Mouse (Mus musculus) liver, embryonic 14.5 days (tissue): ENCODE measurements around the gene Olfr101. TPM values are rescaled to one million over a fixed set of nuclear protein-coding genes. Genes with fewer than 3 reads are reported as not detected.

Source experiments
- ATAC-seq: fragments of 200-750 bp; cut with Nextera tagmentation; 2 replicates; pipeline ENCODE4 v1.8.0; 2017; ENCODE audit warnings: moderate number of reproducible peaks, mild to moderate bottlenecking, moderate library complexity; ENCODE audit not compliant: insufficient read depth
- DNase-seq, 3 experiments: peaks; one replicate each; pipeline ENCODE4 v3.0.0-alpha.2; 2012 to 2013; ENCODE audit warnings: low read depth in 3 of 3, low spot score in 3 of 3
- H3K27ac ChIP-seq: fragments of 300-500 bp; sonication (generic); 2 replicates; pipeline ENCODE4 v1.5.1; 2014; ENCODE audit warnings: moderate library complexity, mild to moderate bottlenecking, control low read depth, inconsistent platforms
- H3K27me3 ChIP-seq: fragments of 300-500 bp; sonication (generic); 2 replicates; pipeline ENCODE4 v1.6.1; 2014; ENCODE audit warnings: mild to moderate bottlenecking, low read length, moderate library complexity; ENCODE audit not compliant: control insufficient read depth, insufficient read depth
- H3K36me3 ChIP-seq: fragments of 300-500 bp; sonication (generic); replicated peaks from 2 replicates; pipeline ENCODE4 v1.6.1; 2014; ENCODE audit warnings: low read depth; ENCODE audit not compliant: control insufficient read depth, insufficient read depth
- H3K4me1 ChIP-seq, 2 experiments: fragments of 200-500 bp in 1 of 2; fragments of 300-500 bp in 1 of 2; sonication (generic) in 1 of 2; replicated peaks; 2 replicates each; pipeline ENCODE4 v1.6.1; 2012 to 2014; ENCODE audit warnings: antibody characterized with exemption in 1 of 2, inconsistent platforms in 1 of 2, low read length in 1 of 2; ENCODE audit not compliant: control insufficient read depth in 2 of 2, insufficient read depth in 2 of 2
- H3K4me2 ChIP-seq: fragments of 300-500 bp; sonication (generic); 2 replicates; pipeline ENCODE4 v1.6.1; 2014; ENCODE audit warnings: low read depth, mild to moderate bottlenecking, control low read depth, moderate library complexity
- H3K4me3 ChIP-seq, 2 experiments: fragments of 200-500 bp in 1 of 2; fragments of 300-500 bp in 1 of 2; sonication (generic) in 1 of 2; 2 replicates each; pipeline ENCODE4 v1.5.1; 2012 to 2014; ENCODE audit warnings: low read depth in 2 of 2, low read length in 2 of 2, mild to moderate bottlenecking in 2 of 2, control low read depth in 1 of 2, inconsistent platforms in 1 of 2, moderate library complexity in 1 of 2; ENCODE audit not compliant: insufficient read depth in 1 of 2
- H3K9ac ChIP-seq: fragments of 300-500 bp; sonication (generic); replicated peaks from 2 replicates; pipeline ENCODE4 v1.6.1; 2014; ENCODE audit warnings: mild to moderate bottlenecking, control low read depth, moderate library complexity
- H3K9me3 ChIP-seq: fragments of 300-500 bp; sonication (generic); 2 replicates; pipeline ENCODE4 v1.6.1; 2016; ENCODE audit warnings: low read length, mixed read lengths; ENCODE audit not compliant: control insufficient read depth
- CTCF ChIP-seq: IDR thresholded peaks from 2 replicates; pipeline ENCODE4 v1.5.1; 2016; ENCODE audit warnings: antibody characterized with exemption, low read depth, control low read depth
- EP300 ChIP-seq: IDR thresholded peaks from 2 replicates; pipeline ENCODE4 v1.6.1; 2016; ENCODE audit warnings: antibody characterized with exemption, low read depth
- WGBS: fragments of 180-500 bp; shearing (Covaris S2); extraction: QIAGEN DNeasy Blood & Tissue Kit; methylation state at CpG from one replicate; pipeline ENCODE4 v1.1.7; 2014; ENCODE audit not compliant: insufficient replicate concordance; 5-methylcytosine and 5-hydroxymethylcytosine counted together
- polyA plus RNA-seq, 2 experiments: library from polyadenylated mRNA; depleted of rRNA in 1 of 2; stranded (reverse) in 1 of 2; unstranded in 1 of 2; fragments of >200 nt; fragmentation: Nextera tagmentation in 1 of 2; extraction: Ambion mirVana in 1 of 2; gene quantifications; 2 replicates each; pipeline versions ENCODE4 v1.2.1 to v1.2.3; 2012 to 2014

Olfr101 gene
- polyA plus RNA-seq (2012; rRNA removed) (not detected in 2 replicates), polyA plus RNA-seq (2014; fragmentation: Nextera tagmentation; extraction: Ambion mirVana) (not detected in 2 replicates)

- TF ChIP-seq CTCF = no peak
- no peak for TF ChIP-seq EP300
- H3K4me2 ChIP-seq = no peak within 1 kb of the TSS
- no peaks in the 10 kb centered on the region for H3K4me1 ChIP-seq
- DNase-seq = no peak
- no peaks in the 10 kb centered on the region for H3K9me3 ChIP-seq
- H3K27me3 ChIP-seq = no peaks in the 10 kb centered on the region
- H3K9ac ChIP-seq = no peak within 1 kb of the TSS
- H3K36me3 ChIP-seq = no peaks in the 10 kb centered on the region
- no peak within 1 kb of the TSS for H3K4me3 ChIP-seq
- H3K27ac ChIP-seq = no peak within 1 kb of the TSS
- WGBS = 46% methylated on average over 4 of the region's 4 CpGs
- ATAC-seq = no peak
Measured at GRCm38 (mm10) chr17:37304213-37304612, at the start of gene Olfr101. Gene Olfr101 (minus strand): TSS chr17:37304313.

GRCm38 (mm10) chr17:37339598-37339997 lies 35.5 kb upstream of the Olfr101 start, which contains the start of gene Olfr103:
Gene Olfr103 (minus strand): TSS chr17:37339698.
- Histone ChIP-seq H3K4me2 (no peak within 1 kb of the TSS), H3K27me3 (no peaks in the 10 kb centered on the region), H3K27ac (no peak within 1 kb of the TSS), H3K9ac (no peak within 1 kb of the TSS), H3K36me3 (no peaks in the 10 kb centered on the region), H3K4me1 (no peaks in the 10 kb centered on the region), H3K4me3 (no peak within 1 kb of the TSS), H3K9me3 (no peaks in the 10 kb centered on the region)
- 54% methylated on average over 2 of the region's 2 CpGs for WGBS
- ATAC-seq (no peak), DNase-seq (no peak)
- no peak for TF ChIP-seq CTCF
- no peak for TF ChIP-seq EP300

GRCm38 (mm10) chr17:37316954-37317353 lies 12.8 kb upstream of the Olfr101 start, which contains the start of gene Olfr102:
Gene Olfr102 (minus strand): TSS chr17:37317054.
- Histone ChIP-seq H3K27me3 (no peaks in the 10 kb centered on the region), H3K9me3 (no peaks in the 10 kb centered on the region), H3K27ac (no peak within 1 kb of the TSS), H3K36me3 (no peaks in the 10 kb centered on the region), H3K4me2 (no peak within 1 kb of the TSS), H3K9ac (no peak within 1 kb of the TSS), H3K4me1 (no peaks in the 10 kb centered on the region), H3K4me3 (no peak within 1 kb of the TSS)
- ATAC-seq (no peak), DNase-seq (no peak)
- no peak for TF ChIP-seq CTCF
- TF ChIP-seq EP300 = no peak

GRCm38 (mm10) chr17:37310146-37310699 lies 6.1 kb upstream of the Olfr101 start:
- Histone ChIP-seq H3K4me1 (no peaks in the 10 kb centered on the region), H3K9ac (no peak overlapping the region), H3K27ac (no peak overlapping the region), H3K27me3 (no peaks in the 10 kb centered on the region), H3K36me3 (no peaks in the 10 kb centered on the region), H3K4me2 (no peak overlapping the region), H3K4me3 (no peak overlapping the region), H3K9me3 (no peaks in the 10 kb centered on the region)
- 27% methylated on average over 2 of the region's 2 CpGs for WGBS
- DNase-seq (no peak), ATAC-seq (no peak)
- no peak for TF ChIP-seq CTCF
- TF ChIP-seq EP300 = no peak

- Histone ChIP-seq H3K9me3 (no peaks in the 10 kb centered on the region), H3K36me3 (no peaks in the 10 kb centered on the region), H3K27me3 (no peaks in the 10 kb centered on the region), H3K9ac (no peak overlapping the region), H3K4me2 (no peak overlapping the region), H3K4me3 (no peak overlapping the region), H3K4me1 (no peaks in the 10 kb centered on the region), H3K27ac (no peak overlapping the region)
- WGBS = 24% methylated on average over 4 of the region's 4 CpGs
- ATAC-seq = no peak
- DNase-seq = no peak
- no peak for TF ChIP-seq CTCF
- no peak for TF ChIP-seq EP300
Measured at GRCm38 (mm10) chr17:37308483-37308882, 4.4 kb upstream of the Olfr101 start.
